In genomic region chr1:40903712-40904111, GRCm38 (mm10) we compare ENCODE assay signal across 16 mouse cellular contexts.
"Had no signal": no experiment of that assay in that cellular context is flagged by ENCODE, and none has a peak within 500 bp of the region (broad histone marks: within the 10 kb centered on the region; RNA-seq: fewer than 3 reads in every experiment).

No protein-coding gene starts in this region.

- H3K9me3 ChIP-seq: neural tube, embryonic 13.5 days; neural tube, embryonic 15.5 days; stomach, embryonic 15.5 days had no signal

- H3K4me1 ChIP-seq: neural tube, embryonic 13.5 days; neural tube, embryonic 15.5 days; stomach, embryonic 15.5 days had no signal

- H3K9ac ChIP-seq: neural tube, embryonic 13.5 days; neural tube, embryonic 15.5 days; stomach, embryonic 15.5 days had no signal

- H3K27me3 ChIP-seq: neural tube, embryonic 13.5 days; neural tube, embryonic 15.5 days; stomach, embryonic 15.5 days had no signal

- H3K27ac ChIP-seq: neural tube, embryonic 13.5 days; neural tube, embryonic 15.5 days; stomach, embryonic 15.5 days; stomach, postnatal 0 days had no signal

- H3K4me2 ChIP-seq: neural tube, embryonic 13.5 days; neural tube, embryonic 15.5 days; stomach, embryonic 15.5 days had no signal

- DNase-seq: retina, postnatal 1 day; right cerebral cortex, adult 18-20 months; right cerebral cortex, postnatal 14 days; right cerebral cortex, postnatal 25 days; right cerebral cortex, postnatal 4 days; spleen, adult 18-20 months; thymus, adult 18-20 months; thymus, adult 2 months; thymus, postnatal 14 days; thymus, postnatal 25 days; thymus, postnatal 36 days; thymus, postnatal 4 days had no signal

- H3K4me3 ChIP-seq: neural tube, embryonic 13.5 days; neural tube, embryonic 15.5 days; stomach, embryonic 15.5 days had no signal

- H3K36me3 ChIP-seq: neural tube, embryonic 13.5 days; neural tube, embryonic 15.5 days; stomach, embryonic 15.5 days had no signal
